Mouse (Mus musculus): ENCODE results near the gene Smug1.

Gene Smug1

GRCm38 (mm10) chr15:103167042-103167615, at the start of gene Smug1:
Gene Smug1 (minus strand): TSS chr15:103167092.
- DNase-seq (ENCODE audit: low spot score), result no peak

GRCm38 (mm10) chr15:103216052-103216451, 49.2 kb upstream of the Smug1 start:
- DNase-seq (ENCODE audit: low spot score), result no peak

DNA sequence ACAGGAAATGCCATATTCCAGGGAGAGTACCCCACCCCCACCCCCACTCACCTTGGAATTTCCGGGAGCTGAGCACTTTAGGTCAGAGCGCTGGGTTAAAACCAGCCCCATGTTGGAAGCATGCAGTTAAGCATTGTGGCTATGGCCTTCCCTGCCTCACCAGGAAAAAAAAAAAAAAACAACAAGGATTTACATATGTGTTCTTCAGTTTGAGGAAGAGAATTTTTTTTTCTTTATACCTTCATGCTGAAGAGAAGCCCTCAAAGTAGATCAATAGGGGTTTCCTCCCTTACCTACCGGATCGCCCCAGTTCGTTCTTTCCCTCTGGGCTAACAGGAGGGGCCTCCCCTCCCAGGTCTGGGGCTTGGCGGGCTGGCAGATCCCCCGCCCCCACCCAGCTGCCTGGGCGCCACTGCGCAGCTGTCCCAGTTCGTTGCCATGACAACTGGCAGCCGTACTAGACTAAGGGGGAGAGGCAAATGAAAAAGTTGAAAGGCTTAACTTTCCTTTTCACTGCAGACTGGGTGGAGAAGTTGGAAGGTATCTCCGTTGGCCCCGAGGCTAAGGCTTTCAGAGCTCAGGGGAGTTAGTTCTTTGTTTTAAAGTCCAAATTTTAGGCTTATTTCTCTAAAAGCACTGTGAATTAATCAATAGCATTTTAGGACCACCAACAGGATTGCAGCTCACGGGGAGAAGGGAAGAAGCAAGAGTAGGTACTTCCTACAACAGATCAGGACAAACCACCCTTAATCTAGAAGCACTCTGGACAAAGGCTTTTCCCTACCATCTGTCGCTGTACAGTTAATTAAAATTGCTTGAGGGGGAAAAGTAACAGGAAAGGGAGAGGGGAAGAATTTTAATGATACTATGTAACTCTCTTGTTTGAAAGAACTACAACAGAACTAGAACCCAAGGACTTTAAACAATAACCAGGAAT, 48.3 kb upstream of the Smug1 start:
- DNase-seq (ENCODE audit: low spot score), result peak; percentile 91

DNA sequence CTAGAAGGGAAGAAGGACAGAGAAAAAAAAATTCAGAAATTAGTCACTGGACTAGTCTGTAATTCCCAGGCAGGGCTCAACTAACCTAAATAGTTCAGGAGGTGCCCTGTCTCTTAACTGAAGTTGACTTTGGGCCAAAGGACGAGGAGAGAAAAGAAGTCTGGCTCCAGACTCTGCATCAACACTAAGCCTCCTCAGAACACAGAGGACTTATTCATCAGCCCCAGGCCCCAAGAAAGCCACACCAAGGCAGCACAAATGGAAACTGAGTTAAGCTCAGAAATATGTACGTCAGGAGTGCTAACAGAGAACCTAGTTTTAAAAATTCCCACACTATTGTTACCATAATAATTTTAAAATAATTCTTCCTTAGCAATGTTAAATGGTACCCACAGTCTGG, 47.3 kb upstream of the Smug1 start:
- DNase-seq (ENCODE audit: low spot score), result no peak

DNA sequence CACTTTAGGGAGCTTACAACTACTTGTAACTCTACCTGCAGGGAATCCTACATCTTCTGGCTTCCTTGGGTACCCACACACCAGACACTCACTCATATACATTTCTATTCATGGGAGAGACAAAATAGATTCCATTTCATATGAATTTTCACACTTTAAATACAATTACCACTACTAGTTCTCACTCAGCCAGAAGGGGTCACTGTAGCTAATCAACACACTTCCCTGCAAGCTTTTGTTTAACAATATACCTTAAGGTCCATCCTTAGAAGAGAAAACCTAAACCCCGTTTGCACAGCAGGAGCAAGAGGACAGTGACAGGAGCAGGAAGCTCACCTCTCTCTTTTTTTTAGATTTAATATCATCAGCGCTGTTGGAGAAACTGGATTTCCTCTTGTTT, 38.3 kb upstream of the Smug1 start:
- no peak for DNase-seq (ENCODE audit: low spot score)

- peak; percentile 64 for DNase-seq (ENCODE audit: low spot score)
These were observed 35.3 kb upstream of the Smug1 start for GRCm38 (mm10) chr15:103202088-103202793.

- DNase-seq (ENCODE audit: low spot score), result no peak
These were observed 30.9 kb upstream of the Smug1 start for GRCm38 (mm10) chr15:103197785-103198184.

- no peak for DNase-seq (ENCODE audit: low spot score)
These were observed 29.9 kb upstream of the Smug1 start for GRCm38 (mm10) chr15:103196835-103197234.

GRCm38 (mm10) chr15:103193606-103194005, 26.7 kb upstream of the Smug1 start:
- DNase-seq (ENCODE audit: low spot score), result peak; percentile 66

GRCm38 (mm10) chr15:103190531-103191462, 23.9 kb upstream of the Smug1 start:
- peak; percentile 81 for DNase-seq (ENCODE audit: low spot score)

DNA sequence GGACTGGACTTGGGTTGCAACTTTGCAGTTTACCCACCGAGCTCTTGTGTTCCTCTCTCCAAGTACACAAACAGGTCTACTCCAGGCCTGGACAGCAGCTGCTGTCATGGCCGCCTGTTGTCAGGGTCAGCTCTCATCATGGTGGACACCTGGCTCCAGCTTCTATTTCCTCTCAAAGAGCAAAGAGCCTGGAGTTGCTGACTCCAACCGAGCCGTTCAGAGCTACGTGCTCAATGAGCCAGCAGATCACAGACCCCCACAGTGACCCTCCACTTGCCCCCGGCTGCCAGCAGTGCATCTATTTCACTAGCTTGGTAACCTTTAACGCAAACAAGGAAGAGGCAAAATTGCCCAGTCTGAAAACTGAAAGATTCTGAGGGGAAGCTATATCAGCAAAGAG, 23.2 kb upstream of the Smug1 start:
- DNase-seq (ENCODE audit: low spot score), result no peak

DNA sequence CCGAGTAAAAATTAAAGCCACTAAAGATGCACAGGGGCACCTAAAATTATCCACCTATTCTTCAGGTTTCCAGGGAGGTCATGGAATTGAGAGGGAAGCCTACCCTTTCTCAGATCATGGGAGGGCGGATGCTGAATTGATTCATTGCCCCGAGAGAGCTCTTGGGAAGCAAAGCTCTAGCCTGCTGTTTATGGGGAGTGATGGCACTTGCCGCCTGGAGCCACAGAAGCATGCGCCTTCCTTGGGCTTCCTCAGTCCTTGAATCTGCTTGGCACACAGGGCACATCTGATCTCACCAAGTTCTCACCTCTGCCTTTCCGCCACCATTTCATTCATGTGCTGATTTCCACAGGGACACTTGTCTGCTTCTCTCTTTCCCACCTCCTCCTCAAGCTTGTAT, 20.9 kb upstream of the Smug1 start:
- DNase-seq (ENCODE audit: low spot score), result no peak

- peak; percentile 79 for DNase-seq (ENCODE audit: low spot score)
These were observed 18.7 kb upstream of the Smug1 start for GRCm38 (mm10) chr15:103185462-103186198.

- DNase-seq (ENCODE audit: low spot score), result peak; percentile 66
These were observed 17.0 kb upstream of the Smug1 start for GRCm38 (mm10) chr15:103183651-103184610.

- peak; percentile 87 for DNase-seq (ENCODE audit: low spot score)
These were observed 16.2 kb upstream of the Smug1 start for GRCm38 (mm10) chr15:103183135-103183534.

- DNase-seq (ENCODE audit: low spot score), result peak; percentile 96
These were observed 15.4 kb upstream of the Smug1 start for GRCm38 (mm10) chr15:103182166-103182790.

- DNase-seq (ENCODE audit: low spot score), result no peak
These were observed 13.5 kb upstream of the Smug1 start for GRCm38 (mm10) chr15:103180406-103180805.

DNA sequence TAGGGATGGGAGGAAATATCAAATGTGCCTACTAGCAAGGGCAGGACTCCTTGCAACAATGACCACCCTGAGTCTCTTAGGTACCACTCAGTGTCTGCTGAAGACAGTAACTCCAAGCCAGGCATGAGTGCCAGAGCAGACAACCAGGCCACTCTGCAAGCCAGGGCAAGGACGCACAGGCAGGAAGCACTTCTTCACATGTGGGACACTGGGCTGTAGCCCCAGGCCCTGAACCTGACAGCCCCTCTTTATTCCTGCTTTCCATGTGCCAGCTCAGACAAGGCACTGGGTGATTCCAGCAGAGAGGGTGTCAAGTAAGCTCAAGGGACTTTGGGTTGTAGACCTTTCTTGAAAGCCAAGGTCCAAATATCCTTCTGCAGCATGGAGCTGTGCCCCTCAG, 11.9 kb upstream of the Smug1 start:
- DNase-seq (ENCODE audit: low spot score), result no peak

GRCm38 (mm10) chr15:103178137-103178536, 11.2 kb upstream of the Smug1 start:
- DNase-seq (ENCODE audit: low spot score), result peak; percentile 70
